Mouse (Mus musculus) heart, postnatal 10 days (tissue): ENCODE data around the gene Vopp1. TPM values are rescaled to one million over a fixed set of nuclear protein-coding genes. Genes with fewer than 3 reads are reported as not detected.
"Not testable (repeated sequence)": the region's sequence is repeated elsewhere in the genome, so short reads cannot be mapped to it uniquely, and the experiment has no call there.

Experiments
- DNase-seq, 2 experiments: peaks; one replicate each; pipeline ENCODE4 v3.0.0; 2021
- intact Hi-C: fragments of 180-260 bp; cut with DNase I; formaldehyde crosslinking; loops from one replicate; pipeline ENCODE4 v1.15.1; 2025
- total RNA-seq, 2 experiments: library from RNA; stranded (reverse); gene quantifications; 2 replicates each; pipeline ENCODE4 v1.2.3; 2021

Gene Vopp1
- 10 to 100 TPM; 21.1 to 25.3 TPM for total RNA-seq

- DNase-seq, result peak; percentile 81 to 82
- intact Hi-C loops, result loop anchor here (2.0 kb wide), 1 partner anchor 132 kb away; the partner anchor contains the start of gene Pyurf
These were observed at the start of gene Vopp1 for GRCm38 (mm10) chr6:57824422-57825258. Gene Vopp1 (minus strand): TSS chr6:57825159.

GRCm38 (mm10) chr6:57859043-57860042 lies 34.4 kb upstream of the Vopp1 start:
- DNase-seq, result peak; percentile 38 to 44
- intact Hi-C loops, result loop anchor here (2.0 to 5.0 kb wide), 4 partner anchors 117 to 1051 kb away; no protein-coding TSS in a partner anchor

- DNase-seq, intact Hi-C loops: not testable (repeated sequence)
These were observed 26.2 kb upstream of the Vopp1 start for GRCm38 (mm10) chr6:57851177-57851576.

GRCm38 (mm10) chr6:57850286-57850685 lies 25.3 kb upstream of the Vopp1 start, which contains the start of gene Vmn1r21:
Gene Vmn1r21 (minus strand): TSS chr6:57850343.
- intact Hi-C loops, result no loop called here
- no peak for DNase-seq

GRCm38 (mm10) chr6:57839693-57840408 lies 14.9 kb upstream of the Vopp1 start:
- DNase-seq, result no peak
- intact Hi-C loops, result no loop called here

- no peak for DNase-seq
- intact Hi-C loops, result loop anchor here (2.0 kb wide), 1 partner anchor 132 kb away; the partner anchor contains the start of gene Pyurf
These were observed 328 bp upstream of the Vopp1 start for GRCm38 (mm10) chr6:57825259-57825715.

GRCm38 (mm10) chr6:57823461-57823860 lies 1.5 kb downstream of the Vopp1 start:
- intact Hi-C loops, result no loop called here
- no peak for DNase-seq

- DNase-seq, result no peak
- intact Hi-C loops, result no loop called here
These were observed 2.1 kb downstream of the Vopp1 start for GRCm38 (mm10) chr6:57822648-57823410.

GRCm38 (mm10) chr6:57814436-57814940 lies 10.5 kb downstream of the Vopp1 start:
- no peak for DNase-seq
- intact Hi-C loops, result no loop called here

- intact Hi-C loops, result no loop called here
These were observed 12.9 kb downstream of the Vopp1 start for GRCm38 (mm10) chr6:57811748-57812730.

GRCm38 (mm10) chr6:57805218-57806069 lies 19.5 kb downstream of the Vopp1 start:
- intact Hi-C loops, result no loop called here
- DNase-seq, result no peak

More at GRCm38 (mm10) chr6:57811748-57812730, 12.9 kb downstream of the Vopp1 start:
- DNase-seq, result no peak

- intact Hi-C loops, result no loop called here
- no peak for DNase-seq
These were observed 21.8 kb downstream of the Vopp1 start for GRCm38 (mm10) chr6:57803130-57803529.

GRCm38 (mm10) chr6:57798986-57799385 lies 26.0 kb downstream of the Vopp1 start:
- intact Hi-C loops, result no loop called here
- DNase-seq, result no peak

GRCm38 (mm10) chr6:57796853-57797423 lies 28.0 kb downstream of the Vopp1 start:
- intact Hi-C loops, result no loop called here
- no peak for DNase-seq

GRCm38 (mm10) chr6:57795835-57796234 lies 29.1 kb downstream of the Vopp1 start:
- intact Hi-C loops, result no loop called here
- DNase-seq, result peak; percentile 8 to 25

GRCm38 (mm10) chr6:57792821-57793220 lies 32.1 kb downstream of the Vopp1 start:
- DNase-seq, intact Hi-C loops: not testable (repeated sequence)

GRCm38 (mm10) chr6:57790542-57790941 lies 34.4 kb downstream of the Vopp1 start:
- intact Hi-C loops, result no loop called here
- no peak for DNase-seq
